Mouse (Mus musculus): ENCODE data around the gene Gm5089.

Gene Gm5089

DNA sequence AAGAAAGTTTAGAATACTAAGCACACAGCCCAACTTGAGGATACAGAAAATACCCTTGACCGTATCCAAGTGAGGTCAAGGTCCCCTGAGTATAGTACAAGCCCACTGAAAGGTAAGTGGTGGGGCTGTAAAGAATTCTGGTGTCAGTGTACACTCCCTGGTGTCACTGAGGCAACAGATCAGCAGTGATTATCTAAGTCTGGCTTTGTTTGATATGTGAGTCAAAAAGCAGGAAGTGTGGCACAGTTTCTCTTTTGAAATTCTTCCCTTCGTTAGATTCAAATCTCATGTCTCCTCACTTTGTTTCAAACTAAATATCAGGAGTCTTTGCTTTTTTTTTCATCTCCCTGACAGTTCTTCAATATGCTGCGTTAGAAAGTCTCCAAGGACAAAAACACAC lies 18.4 kb downstream of the Gm5089 start:
- in situ Hi-C loops (cut with MboI, MseI), result no loop called here

DNA sequence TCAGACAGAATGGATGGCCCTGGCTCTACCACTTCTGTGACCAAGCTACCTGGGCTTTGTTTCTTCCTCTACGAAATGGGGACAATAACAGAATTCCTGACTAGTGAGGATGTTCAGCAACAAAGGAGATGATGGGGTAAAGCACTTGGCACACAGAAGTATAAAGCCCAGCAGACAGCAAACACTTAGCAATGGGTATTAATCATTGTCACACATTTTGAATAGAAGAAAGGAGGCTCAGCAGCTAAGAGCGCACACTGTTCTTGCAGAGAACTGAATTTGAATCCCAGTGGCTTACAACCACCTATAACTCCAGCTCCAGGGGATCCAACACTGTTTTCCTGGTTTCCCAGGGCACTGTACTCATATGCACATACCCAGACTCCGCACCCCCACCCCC lies 23.3 kb downstream of the Gm5089 start:
- in situ Hi-C loops (cut with MboI, MseI), result no loop called here

DNA sequence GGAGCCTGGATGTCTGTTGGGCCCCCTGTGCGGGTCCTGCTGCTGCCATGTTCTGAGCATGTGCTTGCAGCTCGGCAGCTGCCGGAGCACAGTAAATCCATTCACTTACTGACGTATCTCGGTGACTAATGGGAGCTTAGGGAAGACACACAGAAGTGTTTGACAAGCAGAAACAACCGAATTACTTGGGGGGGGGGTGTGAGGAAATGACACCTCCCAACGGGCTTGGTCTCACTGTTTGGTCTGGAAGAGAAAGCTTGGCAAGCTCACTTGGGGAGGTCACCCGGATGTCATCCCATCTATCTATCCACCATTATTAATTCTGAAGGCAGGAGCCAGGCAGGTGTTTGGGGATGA lies 23.7 kb downstream of the Gm5089 start:
- in situ Hi-C loops (cut with MboI, MseI), result no loop called here

DNA sequence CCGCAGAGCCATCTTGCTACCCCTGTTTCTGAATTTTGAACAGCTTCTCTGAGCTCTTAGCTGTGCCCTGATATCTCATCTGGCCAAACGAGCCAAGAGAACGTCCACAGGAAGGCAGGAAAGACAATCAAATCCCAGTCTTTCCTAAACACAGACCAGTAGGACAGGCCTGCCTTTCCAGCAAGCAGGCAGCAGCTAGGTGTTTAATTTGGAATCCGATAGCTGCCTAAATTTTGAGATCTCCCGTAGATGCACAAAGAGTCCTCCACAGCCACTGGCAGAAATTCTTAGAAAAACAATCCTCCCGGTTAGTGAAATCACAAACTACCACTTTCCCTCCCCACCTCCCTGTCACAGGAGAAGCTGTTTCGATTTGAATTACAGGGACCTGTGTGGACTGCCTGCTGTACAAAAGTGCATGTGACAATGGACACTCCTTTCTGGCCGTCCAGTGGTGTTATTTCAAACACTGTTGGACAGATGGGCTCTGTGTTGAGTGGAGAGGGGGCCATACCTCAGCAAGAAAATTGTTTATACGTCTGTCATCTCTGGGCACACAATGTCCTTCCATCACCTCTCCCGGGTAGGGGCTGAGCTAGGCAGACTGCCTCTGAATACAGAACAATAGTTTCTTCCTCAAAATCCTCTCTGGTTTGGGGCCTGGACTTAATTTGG lies 24.2 kb downstream of the Gm5089 start:
- in situ Hi-C loops (cut with MboI, MseI), result no loop called here

DNA sequence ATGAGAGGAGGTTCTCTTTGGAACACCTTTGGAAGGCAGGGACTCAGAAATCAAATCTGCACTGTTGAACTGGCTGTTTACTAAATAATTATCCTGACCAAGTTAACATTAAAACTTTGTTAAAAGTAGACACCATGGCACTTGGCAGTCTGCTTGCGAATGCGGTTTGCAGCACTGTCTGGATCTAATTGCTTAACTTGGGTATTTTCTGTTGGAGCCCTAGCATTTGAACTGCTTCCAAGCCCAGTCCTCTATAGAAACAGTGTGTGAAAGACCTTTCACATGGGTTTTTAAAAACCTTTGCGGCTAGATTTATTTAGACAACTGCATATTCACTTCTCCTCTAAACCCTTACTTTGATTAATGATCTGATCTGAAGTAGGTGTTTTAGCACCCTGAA lies 26.5 kb downstream of the Gm5089 start:
- in situ Hi-C loops (cut with MboI, MseI), result no loop called here

DNA sequence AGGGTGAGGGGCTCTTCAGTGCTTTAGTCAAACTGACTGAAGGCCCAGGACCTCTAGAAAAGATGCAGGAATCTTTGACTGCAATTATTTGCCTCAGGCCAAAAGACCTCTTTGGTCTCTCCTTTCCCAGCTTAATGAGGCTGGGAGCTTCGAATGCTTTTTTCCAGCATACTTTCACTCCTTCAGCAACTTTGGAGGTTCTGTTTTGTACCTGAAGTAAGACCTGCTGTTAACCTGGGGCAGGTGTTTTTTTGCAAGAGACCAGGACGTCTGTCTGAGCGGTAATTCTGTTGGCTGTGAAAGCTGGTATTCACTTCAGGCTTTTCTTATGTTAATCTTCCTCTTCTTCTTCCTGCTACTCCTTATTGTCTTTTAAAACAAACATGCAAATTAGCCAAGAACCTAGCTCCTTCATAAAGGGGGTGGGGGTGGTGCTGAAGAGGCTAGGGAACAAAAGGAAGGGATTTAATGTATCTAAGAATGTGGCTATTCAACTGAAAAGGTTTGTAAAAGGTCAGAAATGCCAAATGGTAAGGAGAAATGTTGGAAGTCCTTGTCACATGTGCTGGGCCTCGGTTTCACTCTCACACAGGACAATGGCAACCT lies 34.6 kb downstream of the Gm5089 start:
- in situ Hi-C loops (cut with MboI, MseI), result no loop called here

DNA sequence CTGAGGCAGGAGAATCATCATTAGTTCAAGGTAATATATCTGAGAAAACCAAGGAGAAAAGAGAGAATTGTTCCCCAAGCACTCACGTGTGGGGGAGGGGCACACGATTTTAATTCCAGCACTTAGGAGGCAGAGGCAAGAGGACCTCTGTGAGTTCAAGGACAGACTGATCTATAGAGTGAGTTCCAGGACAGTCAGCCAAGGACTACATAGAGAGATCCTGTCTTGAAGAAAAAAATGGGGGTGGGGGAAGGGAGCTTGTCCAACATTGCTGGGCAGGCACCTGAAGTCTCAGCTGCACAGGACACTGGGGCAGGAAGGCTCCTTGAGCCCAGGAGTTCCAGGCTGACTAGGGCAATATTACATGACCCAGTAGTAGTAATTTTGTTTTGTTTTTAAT lies 36.1 kb downstream of the Gm5089 start:
- in situ Hi-C loops (cut with MboI, MseI), result no loop called here

DNA sequence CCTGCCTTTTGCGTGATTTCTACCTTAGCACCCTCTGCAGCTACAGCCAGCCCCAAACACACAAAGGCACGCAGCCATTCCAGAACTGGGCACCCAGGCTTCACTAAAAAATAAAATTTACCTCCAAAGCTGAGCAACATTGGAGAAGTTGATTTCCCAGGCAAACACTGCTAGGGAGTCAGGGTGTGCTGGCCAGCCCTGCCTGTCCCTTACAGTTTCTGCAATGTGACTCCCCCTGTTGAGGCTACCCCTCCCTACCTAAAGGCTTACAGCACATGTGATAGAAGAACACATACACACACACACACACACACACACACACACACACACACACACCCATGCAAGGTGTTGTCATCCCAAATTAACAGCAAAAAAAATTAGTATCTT lies 37.4 kb downstream of the Gm5089 start:
- in situ Hi-C loops (cut with MboI, MseI), result no loop called here

DNA sequence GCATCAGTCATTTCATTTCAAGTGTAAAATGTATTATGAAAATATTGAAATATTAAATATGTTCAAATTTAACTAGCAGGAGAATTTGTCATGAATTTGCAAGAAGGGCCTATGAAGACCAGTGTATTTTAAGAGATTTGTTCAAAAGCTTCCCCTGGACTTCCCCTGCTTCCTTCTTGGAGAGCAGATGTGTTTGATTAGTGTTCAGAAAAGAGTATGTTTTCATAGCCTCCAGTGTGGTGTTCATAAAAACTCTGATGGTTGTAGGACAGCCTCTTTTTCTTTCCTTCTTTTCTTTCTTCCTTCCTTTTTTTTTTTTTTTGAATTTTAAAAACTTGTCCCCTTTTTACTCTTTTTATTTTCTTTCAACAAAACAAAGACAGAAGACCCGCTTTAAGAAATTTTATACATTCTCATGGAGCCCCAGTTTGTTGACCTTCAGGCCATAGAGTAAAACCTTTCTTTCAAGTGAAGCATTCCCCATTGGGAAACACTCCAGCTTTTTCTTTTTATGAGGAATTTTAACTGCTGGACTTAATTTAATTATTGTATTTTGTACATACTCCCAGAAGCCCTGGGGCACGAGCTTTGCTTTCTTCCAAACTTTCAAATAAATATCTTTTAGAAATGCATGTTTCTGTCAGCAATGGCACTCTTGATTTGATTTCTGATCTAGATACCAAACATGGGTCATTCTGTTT lies 37.9 kb downstream of the Gm5089 start:
- in situ Hi-C loops (cut with MboI, MseI), result no loop called here

DNA sequence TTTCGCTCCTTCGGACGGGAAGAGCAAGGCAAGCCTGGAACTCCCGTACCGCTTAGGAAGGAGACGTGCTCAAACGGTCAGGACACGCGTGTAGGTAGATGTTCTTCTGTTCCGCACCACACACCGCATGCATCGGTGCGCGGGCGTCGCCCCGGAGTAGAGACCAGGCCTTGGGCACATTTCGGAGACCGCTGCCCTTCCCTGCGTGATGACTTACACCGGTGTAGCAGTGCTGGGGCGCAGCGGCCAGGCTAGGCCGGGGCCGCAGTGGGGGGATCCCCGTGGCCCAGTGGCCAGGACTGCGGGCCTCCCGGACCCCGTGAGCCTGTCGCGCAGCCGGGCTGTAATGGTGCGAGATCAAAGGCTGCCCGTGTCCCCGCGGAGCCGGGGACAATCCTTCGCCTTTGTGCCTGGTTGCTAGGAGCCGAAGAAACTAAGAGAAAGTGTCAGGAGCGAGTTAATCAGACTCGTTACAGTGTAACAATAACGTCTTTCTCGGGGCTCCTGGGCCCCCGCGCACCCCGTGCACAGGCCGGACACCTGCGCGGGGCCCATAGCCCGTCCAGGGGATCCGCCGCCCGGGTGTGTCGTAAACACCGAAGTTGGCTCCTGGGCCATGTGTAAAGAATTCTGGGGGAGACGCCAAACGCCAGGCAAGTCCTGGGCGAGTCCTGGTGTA lies 44.2 kb downstream of the Gm5089 start:
- in situ Hi-C loops (cut with MboI, MseI), result no loop called here

DNA sequence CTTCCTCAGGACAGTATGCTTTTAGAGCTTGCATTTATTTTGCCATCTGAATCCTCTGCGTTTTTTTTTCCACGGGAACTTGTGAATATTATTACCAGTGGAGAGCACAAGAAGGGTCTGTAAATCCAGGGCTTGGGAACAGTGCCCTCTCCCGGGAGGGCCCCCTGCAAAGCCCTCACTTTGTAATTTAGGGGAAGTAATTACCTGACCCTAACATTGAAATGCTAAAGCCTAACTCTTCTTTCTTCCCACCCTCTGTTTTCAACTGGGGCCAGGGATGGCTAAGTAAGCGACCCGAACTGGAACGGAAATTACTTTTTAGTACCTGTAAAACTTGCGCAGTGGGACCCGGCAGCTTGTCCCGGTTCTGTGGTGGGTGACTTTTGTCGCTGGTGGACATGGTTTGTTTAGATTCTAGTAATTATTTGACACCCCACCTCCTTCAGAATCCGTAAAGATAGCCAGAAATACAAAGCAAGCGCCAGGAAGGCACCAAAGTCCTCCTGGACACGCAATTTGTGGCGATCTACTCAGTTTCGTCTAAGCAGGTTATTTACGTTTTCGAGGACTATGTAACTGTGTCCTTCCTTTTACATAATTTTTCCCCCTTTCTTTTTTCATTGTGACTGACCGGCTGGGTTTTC lies 44.9 kb downstream of the Gm5089 start:
- in situ Hi-C loops (cut with MboI, MseI), result no loop called here

DNA sequence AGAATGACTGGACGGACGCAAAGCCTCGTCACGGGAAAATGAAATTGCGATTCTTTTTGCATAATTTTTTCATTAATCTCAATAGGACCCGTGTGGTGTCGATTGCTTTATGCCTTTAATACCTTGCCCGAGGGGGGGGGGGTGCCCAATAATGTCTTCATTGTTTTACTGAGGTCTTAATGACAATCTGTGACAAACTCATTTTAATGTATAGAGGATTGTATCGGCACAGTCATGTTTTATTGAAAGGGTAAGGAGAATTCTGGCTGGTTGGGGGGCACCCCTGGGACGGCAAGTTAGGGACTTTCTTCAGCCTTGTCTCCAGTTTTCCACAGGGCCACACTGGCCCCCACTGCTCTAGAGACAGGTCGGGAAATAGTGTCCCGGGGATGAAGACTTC lies 45.7 kb downstream of the Gm5089 start:
- in situ Hi-C loops (cut with MboI, MseI), result no loop called here

DNA sequence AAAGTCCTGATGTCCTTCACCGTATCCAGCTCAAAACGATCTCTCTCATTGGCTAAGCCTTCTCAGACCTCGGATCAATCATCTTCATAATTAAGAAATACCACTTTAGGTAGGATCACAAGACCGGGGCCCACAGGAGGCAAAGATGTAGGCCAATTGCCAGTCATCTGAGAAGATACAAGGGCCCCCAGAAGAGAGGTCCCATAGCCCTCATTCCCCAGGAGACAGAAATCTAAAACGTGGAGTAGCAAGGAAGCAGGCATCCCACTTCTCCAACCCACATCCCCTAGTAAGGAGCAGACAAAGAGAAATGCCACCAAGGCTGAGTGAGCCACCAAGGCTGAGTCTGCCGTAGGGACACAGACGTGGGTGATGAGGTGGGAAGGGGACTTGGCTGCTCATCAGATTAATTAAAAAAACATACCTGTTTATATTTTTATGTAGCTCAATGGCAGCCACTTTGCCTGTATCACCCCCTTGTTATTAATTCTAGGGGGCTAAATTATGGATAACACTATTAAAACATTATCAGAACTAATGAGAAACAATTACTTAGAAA lies 46.2 kb downstream of the Gm5089 start:
- in situ Hi-C loops (cut with MboI, MseI), result no loop called here

DNA sequence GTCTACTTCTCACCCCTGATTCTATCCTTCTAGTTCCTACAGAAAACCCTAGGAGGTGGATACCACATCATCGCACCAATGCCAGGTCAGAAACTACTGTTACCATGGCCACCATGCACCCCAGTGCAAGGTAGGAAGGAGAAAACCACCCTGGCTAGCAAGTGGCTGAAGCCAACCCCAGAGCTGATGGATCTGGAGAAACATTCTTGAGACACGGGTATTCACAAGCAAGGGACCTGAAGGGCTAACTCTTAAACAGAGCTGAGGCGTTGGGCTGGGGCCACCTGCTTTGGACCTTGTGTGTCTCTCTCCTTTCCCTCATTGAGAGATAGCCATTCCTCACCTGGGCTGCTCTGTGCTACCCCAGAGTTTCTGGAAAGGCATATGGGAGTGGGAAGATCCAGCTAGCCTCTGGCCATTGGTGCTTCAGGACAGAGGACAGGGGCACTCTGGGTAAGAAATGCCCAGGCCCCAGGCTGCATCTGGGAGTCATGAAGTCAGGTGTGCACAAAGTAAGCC lies 47.4 kb downstream of the Gm5089 start:
- in situ Hi-C loops (cut with MboI, MseI), result no loop called here

DNA sequence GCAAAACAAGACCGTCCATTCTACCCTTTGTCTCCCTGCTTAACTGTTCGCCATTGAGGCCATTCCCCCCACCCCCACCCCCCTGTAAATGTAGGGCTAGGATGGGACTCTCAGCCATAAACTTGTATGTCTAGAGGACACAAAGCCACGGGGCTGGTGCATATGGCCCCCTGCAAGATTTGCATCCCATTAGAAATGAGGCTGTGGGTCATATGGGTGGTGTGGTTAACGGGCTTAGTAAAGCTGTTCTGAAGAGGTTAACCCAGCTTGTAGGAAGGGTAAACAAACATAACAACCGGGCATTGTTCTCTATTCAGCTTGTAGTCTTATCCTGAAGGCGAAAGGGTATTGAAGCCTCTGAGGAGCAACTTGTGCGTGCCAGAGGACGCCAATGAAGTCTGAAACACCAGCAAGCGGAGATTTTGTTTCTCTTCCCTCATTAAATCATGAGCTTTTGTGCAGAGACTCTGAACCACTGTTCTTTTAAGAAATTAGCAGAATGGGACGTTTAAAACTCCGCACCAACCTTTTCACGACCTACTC lies 48.1 kb downstream of the Gm5089 start:
- in situ Hi-C loops (cut with MboI, MseI), result no loop called here

DNA sequence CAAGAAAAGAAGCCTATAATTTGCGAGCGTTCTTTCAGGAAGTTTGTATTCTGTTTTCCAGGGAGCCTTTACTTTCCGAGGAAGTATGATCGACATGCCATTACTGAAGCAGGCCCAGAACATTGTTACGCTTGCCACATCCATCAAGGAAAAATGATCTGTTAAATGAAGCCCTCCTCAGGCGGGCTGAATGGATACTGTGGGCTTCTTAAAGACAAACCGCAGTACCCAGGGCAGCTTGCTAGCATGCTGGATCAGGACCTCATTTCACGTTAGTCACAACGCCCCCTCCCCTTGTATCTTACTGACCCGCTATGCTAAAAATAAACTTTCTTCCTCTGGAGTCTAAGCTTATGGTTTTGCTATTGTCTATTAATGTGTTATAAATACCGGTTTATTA lies 49.0 kb downstream of the Gm5089 start:
- in situ Hi-C loops (cut with MboI, MseI), result no loop called here

DNA sequence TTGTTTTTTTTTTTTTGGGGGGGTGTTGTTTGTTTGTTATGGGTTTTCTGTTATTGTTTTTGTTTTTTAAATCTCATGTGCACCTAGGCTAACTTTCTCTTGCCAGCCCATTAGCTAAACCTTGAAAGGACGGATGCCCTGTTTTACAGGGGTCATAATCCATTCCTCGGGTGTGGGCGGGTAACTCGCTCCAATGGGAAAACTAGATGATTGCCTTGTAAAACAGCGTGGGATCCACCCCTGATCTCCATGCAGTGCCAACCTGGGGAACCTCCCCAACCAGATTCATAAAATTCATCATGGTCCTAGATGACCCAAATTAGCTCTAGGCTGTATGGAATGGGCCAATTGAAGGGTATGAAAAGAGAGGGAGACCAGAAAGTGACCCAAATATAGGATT lies 51.0 kb downstream of the Gm5089 start:
- in situ Hi-C loops (cut with MboI, MseI), result no loop called here

DNA sequence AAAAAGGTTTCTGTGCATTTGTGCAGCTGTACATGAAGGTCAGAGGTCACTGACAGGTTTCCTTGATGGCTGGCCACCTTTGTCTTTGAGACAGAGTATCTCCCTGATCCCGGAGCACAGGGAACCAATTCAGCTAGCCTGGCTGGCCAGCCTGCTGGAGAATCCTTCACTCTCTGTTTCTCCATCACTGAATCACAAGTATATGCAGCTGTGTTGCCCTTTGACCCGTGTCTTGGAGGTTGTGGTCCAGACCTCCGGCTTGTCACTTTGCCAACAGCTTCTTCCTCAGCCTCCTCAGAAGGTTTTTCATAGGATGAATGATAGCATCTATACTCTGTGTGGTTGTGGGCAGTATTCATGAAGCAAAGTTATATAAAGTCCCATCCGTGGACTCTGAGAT lies 52.2 kb downstream of the Gm5089 start:
- in situ Hi-C loops (cut with MboI, MseI), result no loop called here

DNA sequence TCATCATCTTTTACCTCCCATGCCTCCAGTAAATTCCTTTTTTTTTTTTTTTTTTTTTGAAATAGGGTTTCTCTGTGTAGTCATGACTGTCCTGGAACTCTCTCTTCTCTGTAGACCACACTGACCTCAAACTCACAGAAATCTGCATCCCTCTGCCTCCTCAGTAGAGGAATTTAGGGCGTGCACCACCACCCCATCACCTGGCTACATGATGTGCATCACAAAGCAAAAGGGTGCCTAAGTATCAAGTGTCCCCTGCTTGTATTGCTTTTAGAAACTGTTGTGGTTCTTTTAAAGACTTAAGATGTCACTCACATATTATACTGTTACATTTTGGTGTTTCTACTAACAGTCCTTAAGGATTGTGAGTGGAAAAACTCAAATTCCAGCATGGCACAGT lies 57.8 kb downstream of the Gm5089 start:
- in situ Hi-C loops (cut with MboI, MseI), result no loop called here

DNA sequence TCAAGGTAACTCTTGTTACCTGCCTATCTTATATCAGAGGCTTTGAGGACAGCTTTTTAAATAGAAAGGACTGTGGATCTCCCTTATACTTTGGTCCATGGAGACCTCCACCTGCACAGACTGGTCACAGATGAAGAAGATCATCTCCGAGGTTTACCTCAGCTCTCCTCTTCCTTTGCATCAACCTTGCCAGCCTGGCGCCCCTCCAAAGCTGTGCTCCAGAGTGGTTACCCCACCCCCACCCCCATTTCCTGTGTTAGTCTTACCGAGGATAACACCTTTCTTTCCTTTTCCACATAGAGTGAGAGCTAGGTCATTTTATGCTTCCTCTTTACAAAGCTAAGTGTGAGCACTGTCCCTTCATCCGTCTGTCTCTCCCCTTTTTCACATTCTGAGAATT lies 60.0 kb downstream of the Gm5089 start:
- in situ Hi-C loops (cut with MboI, MseI), result no loop called here

DNA sequence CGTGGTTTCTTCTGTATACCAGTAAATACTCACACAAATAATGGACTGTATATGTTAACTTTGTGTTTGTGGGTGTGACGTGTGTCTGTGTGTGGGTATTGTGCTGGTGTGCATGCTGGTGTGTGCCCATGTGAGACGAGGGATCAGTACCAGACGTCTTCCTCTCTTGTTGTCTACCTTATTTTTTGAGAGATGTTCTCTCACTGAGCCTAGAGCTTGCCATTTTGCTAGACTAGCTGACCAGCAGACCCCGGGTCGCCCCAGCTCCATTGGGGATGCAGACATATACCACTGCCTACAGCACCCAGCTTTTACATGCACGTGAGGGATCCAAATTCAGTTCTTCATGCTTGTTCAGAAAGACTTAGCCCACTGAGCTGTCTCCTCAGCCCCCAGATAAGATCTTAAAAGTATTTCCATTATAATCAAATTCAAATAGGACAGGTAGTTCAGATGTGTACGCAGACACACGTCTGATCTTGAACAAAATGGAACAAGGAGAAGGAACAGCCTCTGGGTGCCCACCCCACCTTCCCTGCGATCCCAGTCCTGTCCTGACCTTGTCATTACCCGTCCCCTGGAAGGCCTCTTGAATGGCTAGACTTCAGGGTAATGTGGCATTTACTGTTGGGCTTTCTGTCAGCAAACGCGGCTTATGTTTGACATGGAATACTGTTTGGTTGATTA lies 61.1 kb downstream of the Gm5089 start:
- in situ Hi-C loops (cut with MboI, MseI), result no loop called here
